Mouse (Mus musculus) cerebellum, postnatal 10 days (tissue): ENCODE measurements around the gene Nfrkb.
A peak's percentile ranks its signal among the peaks of the same experiment; 100 is the strongest.

ENCODE experiments used
- DNase-seq, 2 experiments: peaks; one replicate each; pipeline ENCODE4 v3.0.0; 2021; ENCODE audit warnings: mixed read lengths in 2 of 2

The Nfrkb gene

GRCm38 (mm10) chr9:31385947-31386354 is at the start of gene Nfrkb:
TSS of gene Nfrkb (plus strand) at chr9:31386192.
- peak; percentile 98 to 99 for DNase-seq

DNA sequence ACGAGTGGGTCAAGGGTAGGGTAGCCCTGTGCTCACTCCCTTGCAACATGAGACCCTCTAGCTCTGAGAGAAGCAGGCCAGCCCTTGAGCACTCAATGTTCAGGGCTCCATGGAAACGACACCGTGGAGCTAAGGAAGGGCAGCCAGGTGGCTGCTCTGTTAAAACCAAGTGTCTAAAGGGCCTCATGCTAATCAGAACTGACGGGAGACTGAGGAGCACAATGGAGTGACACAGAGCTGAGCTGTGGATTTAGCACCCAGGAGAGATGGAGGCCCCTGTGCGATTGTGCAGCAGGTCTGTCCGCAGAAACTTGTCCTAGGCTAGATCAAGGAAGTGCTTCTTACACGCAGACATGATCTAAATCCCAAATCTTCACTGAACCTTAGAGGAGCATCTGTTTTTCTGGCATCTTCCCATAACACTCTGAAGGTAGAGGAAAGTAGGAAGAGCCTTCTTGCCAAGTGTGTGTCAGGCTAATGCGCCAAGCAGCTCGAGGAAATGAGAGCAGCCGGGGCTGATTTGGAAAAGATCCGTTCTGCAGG is 41.6 kb upstream of the Nfrkb start:
- DNase-seq: peak; percentile 80 to 84

GRCm38 (mm10) chr9:31346575-31347080 is 39.4 kb upstream of the Nfrkb start:
- DNase-seq: no peak

GRCm38 (mm10) chr9:31348458-31348857 is 37.5 kb upstream of the Nfrkb start:
- DNase-seq: no peak

DNA sequence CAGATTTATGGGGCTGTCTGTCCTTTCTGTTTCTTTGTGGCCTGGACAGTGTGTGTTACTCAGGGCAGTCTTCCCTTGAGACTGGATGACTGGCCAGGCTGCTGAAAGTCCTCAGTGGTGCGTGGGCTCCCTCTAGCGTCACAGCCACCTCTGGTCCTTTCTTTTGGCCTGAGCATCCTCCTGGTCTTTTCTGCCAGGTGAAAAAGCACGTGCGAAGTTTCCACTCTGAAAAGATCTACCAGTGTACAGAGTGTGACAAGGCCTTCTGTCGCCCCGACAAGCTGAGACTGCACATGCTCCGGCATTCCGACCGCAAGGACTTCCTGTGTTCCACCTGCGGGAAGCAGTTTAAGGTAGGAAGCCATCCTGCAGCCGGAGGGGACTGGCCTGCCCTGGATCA is 37.1 kb upstream of the Nfrkb start:
- peak; percentile 93 to 94 for DNase-seq

DNA sequence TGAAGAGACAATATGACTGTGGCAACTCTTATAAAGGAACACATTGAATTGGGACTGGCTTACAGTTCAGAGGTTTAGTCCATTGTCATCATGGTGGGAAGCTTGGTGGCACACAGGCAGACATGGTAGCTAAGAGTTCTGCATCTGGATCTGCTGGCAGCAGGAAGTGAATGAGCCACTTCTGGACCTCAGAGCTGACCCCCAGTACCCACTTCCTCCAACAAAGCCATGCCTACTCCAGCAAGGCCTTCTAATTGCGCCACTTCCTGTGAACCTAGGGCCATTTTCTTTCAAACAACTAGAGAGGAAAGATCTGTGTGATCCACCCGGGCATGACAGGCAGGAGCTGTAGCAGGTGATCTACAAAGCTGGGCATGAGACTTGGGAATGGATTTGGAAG is 33.3 kb upstream of the Nfrkb start:
- DNase-seq: no peak

DNA sequence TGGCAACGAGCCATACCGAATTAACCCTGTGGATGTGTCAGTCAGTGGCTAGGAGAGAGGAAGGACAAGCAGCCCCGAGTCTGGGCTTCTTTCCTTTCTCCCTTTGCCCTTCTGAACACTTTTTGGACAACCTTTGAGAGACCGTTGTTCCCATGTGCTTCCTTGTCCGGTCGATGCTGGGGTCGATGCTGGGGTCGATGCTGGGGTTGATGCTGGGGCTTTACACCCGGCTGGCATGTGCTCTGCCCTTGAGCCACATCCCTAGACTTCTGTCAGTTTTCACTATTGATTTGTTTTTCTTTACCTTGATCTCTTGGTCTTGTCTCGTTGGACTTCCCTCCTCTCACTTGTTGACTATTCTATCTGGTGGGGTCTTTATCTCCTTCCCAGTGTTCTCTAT is 32.5 kb upstream of the Nfrkb start:
- DNase-seq: no peak

DNA sequence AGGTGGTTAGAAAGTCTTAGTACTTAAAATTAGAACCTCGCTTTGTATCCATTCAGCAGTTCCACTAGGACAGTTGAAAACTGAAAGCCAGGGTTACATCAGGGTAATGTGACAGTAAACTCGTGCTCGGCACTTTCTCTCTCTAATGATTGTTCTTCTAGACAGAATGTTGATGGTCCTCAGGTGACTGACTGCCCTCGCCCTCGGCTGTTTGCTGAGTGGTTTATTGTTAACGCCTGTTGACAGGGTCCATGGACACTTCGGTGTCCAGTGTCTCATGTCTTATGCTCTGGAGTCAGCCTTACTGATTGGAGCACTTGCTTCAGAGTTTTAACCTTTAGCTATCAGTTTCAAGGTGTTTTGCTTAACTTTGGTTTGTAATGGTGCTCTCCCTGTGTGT is 31.9 kb upstream of the Nfrkb start:
- no peak for DNase-seq

DNA sequence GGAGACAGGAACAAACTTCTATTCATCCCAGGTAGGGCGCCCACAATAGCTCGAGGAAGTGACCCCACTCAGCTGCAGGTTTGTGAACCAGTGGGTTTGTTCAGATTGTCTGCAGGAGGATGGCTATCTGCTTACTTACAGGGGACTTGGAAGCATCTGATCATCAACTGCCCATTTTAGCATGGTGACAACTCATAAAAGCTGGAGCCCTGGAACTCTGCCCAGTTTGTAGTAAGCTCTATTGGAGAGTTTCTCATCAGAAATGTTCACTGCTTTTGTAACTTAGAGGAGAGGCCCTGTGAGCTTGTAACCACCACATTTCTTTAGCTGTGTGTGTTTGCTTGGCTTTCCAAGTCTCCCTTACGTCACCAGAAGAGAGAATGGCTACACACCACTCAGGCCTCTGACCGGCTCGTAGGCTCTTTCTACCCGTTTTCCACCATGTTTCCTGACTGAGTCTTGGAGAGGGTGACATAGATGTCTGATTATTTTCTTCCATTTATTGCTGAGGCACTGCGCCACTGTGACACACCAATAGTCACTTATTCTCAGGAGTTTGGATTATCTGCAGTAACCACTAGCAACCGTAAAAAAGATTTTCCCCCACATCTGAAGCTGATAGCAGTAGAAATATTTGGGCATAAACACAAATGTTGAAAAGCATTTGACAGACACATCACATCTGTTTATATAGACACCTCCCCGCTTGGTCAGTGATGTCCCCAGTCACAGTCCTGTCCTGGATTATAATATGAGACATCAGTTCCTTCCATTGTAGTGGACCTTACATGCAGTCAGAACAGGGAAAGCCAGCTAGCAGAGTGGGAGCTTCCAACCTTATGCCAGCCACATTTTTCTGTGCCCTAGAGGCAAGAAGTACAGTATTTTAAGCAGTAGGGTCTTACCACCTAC is 22.0 kb upstream of the Nfrkb start:
- peak in 1 of 2 experiments; percentile 34 for DNase-seq

DNA sequence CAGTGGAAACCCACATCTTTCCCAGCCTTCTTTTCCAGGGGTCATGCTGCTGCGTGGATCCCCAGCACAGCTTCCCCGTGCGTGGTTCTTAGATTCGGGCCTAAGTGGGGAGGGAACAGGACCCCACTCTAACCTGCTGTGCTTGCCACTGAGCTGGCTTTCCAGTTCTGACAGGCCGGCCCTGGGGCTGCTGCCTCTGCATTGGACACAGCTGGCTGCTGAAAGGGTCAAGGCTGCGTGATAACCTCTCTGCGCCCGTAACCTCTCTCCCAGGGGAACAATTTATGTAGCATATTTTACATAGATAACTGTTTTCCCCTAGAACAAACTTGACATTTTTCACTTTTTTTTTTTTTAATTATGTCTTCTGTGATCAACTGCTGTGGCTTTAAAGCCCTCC is 20.9 kb upstream of the Nfrkb start:
- DNase-seq: no peak

DNA sequence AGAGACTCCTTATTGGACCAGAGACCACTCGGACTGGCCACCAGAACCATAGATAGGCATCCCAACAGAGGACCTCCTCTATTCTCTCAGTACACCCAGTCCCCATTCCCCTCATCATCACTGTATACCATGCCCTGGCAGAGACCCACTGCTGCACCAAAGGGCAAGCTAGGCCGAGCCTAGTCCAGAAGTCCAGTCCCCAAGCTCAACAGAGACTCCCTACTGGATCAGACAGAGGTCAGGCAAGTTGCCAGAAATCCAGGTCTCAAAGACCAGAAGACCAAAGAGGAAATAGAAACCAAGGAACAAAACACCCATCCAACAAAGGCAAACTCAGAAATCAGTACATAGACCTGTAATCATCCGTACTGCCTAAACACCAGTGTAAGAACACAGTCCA is 14.3 kb upstream of the Nfrkb start:
- DNase-seq: no peak

DNA sequence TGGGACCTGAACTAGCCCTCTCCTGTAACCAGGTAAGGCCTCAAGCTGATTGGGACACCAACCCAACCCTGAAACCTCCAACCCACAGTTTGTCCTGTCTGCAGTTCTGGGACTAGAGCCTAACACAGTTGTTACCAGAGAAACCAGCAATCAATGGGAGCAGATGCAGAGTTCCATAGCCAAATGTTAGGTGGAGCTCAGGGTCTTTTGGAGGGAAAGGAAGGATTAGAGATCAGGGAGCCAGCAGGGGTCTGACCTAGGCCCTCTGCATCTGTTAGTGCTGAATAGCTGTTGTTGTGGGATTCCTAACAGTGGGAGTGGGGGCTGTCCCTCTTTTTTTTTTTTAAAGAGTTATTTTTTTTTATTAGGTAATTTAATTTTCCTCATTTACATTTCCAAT is 9.3 kb upstream of the Nfrkb start:
- DNase-seq: no peak

- DNase-seq: no peak
Measured at GRCm38 (mm10) chr9:31384786-31385499, 1.0 kb upstream of the Nfrkb start.

- DNase-seq: peak; percentile 17 to 34
Measured at GRCm38 (mm10) chr9:31385500-31385869, 507 bp upstream of the Nfrkb start.

GRCm38 (mm10) chr9:31386368-31387180 is 582 bp downstream of the Nfrkb start:
- DNase-seq: no peak

DNA sequence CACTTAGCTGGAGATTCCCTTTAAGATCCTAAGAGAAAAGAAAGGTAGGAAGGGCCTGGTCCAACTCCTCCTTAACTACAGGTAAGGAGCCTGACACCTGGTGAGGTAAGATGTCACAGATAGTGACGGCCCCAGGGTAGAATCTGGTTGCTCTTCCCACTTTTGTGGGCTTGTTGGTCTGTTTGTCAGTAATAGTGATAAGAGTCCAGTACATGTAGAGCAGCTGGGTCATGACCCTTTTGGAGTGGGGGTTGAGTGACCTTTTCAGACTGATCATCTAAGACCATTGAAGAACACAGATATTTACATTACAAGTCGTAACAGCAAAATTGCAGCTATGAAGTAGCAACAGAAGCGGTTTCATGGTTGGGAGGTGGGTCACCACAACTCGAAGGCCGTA is 1.2 kb downstream of the Nfrkb start:
- DNase-seq: no peak

DNA sequence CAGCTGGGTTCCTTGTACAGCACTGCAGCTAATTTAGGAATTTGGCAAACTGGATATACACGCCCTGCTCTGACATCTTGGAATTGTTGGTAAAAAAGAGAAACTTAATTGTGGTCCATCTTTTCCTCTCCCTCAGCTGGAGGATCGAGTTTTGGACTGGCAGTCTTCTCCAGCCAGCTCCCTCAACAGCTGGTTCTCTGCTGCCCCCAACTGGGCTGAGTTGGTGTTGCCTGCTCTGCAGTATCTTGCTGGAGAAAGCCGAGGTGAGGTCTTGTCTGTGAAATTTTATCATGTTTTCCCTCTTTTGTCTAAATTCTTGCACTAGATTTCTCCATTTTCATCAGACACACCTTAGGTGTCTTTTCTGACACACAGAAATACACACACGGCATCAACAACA is 14.4 kb downstream of the Nfrkb start:
- DNase-seq: peak; percentile 84 to 89

DNA sequence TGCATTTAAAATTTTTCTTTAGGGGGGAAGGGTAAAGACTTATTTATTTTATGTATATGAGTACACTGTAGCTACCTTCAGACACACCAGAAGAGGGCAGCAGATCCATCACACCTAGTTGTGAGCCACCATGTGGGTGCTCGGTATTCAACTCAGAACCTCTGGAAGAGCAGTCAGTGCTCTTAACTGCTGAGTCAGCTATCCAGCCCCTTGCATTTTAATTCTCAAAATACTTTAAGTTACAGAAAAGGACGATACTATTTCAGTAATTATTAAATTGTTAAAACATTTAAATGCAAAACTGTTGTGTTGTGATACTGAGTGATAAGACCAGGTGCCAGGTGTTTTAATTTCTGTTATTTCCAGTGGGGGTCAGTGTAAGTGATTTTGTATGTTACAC is 18.3 kb downstream of the Nfrkb start:
- no peak for DNase-seq

DNA sequence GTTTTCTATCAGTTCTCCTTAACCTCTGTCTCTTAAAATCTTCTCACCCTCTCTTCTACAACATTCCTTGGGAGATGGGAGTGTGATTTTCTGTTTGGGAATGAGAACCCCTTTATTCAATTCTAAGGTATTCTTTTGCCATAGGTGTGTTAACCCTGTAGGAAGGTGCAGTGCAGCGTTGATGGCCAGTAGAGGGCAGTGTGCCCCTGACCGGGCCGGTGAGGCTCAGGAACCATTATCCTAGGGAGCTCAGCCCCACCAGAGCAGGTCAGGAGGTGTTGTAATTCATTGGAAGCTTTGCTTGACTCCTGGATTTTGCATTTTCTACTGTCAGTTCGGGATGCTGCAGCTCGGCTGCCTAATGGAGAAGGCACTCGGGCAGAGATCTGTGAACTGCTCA is 19.2 kb downstream of the Nfrkb start:
- DNase-seq: peak; percentile 54 to 55

DNA sequence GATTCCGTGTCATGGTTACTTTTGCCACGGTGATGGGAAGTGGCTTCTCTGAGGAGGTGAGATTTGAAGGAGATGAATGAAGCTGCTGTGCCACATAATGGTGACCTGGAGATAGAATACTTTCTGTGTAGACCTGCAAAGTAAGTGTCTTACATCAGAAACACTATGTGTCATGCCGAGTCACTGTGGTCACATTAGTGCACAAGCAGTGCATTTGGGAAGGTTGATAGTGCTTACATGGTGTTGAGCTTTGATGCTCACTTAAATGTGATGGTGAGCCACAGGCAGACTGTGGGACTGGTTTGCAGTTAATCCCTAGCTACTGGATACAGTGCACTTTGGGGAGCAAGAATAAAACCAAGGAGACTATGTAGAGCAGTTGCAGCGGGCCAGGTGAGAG is 26.2 kb downstream of the Nfrkb start:
- DNase-seq: no peak

DNA sequence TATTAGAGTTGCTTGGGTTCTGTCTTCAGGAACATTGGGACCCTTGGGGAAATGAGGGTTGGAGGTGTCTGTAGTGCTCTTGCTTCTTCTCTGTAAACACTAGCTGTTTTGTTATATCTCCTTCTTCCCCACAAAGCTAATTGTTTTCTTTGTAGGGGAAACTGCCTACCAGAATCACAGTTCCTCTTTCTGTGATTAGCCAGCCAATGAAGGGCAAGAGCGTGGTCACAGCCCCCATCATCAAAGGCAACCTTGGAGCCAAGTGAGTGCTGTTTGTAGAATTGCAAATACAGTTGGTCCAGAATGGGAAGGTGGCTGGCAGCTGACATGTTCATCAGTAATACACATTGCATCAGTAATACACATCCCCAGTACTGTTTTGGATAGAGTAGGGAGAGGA is 32.8 kb downstream of the Nfrkb start:
- DNase-seq: no peak

DNA sequence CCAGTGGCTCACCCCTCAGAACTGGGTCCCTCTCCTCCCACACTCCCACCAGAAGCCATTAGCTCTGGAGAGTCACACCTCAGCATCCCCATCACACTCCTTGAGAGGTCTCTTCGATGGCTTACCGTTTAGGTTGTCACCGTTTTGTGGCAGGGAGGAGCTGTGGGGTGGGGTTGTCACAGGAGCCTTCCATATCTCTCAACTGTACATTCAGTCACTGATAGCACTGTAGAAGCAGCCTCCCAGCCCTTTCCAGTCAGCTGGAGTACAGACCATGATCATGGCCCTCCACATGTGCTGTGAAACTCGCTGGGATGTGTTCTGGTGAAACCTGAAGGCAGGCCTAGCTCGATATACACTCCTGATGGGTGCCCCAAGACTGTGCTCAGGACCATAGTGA is 36.2 kb downstream of the Nfrkb start:
- DNase-seq: no peak

DNA sequence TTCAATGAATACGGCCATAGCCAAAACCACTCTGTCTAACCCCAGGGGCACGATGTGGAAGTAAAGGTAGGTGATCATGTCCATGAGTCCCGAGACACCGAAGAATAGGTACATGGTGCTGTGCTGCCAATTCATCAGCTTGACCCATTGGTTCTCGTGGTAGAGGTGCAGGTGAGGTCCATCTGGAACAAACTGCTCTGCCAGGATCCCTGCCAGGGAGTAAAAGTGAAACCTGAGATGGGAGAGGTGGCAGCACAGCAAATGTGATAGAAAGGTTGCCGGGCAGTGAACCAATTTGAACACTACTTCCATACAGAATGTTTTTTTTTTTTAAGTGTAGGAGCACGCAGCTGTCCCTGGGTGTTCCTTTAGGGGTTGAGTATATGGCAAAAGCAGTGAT is 43.0 kb downstream of the Nfrkb start:
- no peak for DNase-seq
